Mouse (Mus musculus) stomach, embryonic 16.5 days (tissue): ENCODE results near the gene Gpr84. TPM values are rescaled to one million over a fixed set of nuclear protein-coding genes. Genes with fewer than 3 reads are reported as not detected.

Experiments
- ATAC-seq: fragments of 200-750 bp; cut with Nextera tagmentation; 2 replicates; pipeline ENCODE4 v1.8.0; 2017; ENCODE audit warnings: moderate number of reproducible peaks, moderate TSS enrichment; ENCODE audit not compliant: insufficient read depth, low FRiP score
- H3K27ac ChIP-seq: fragments of 300-500 bp; sonication (generic); 2 replicates; pipeline ENCODE4 v1.5.1; 2014; ENCODE audit warnings: low read length
- H3K27me3 ChIP-seq: fragments of 300-500 bp; sonication (generic); 2 replicates; pipeline ENCODE4 v1.6.1; 2014; ENCODE audit warnings: low read length, control low read depth, mixed read lengths; ENCODE audit not compliant: control insufficient read depth, insufficient read depth
- H3K36me3 ChIP-seq: fragments of 300-500 bp; sonication (generic); 2 replicates; pipeline ENCODE4 v1.6.1; 2014; ENCODE audit warnings: low read length; ENCODE audit not compliant: control insufficient read depth, insufficient read depth
- H3K4me1 ChIP-seq: fragments of 300-500 bp; sonication (generic); 2 replicates; pipeline ENCODE4 v1.6.1; 2014; ENCODE audit warnings: low read length, control low read depth, mixed read lengths; ENCODE audit not compliant: control insufficient read depth, insufficient read depth
- H3K4me2 ChIP-seq: fragments of 300-500 bp; sonication (generic); 2 replicates; pipeline ENCODE4 v1.6.1; 2014; ENCODE audit warnings: low read depth, low read length, mixed read lengths
- H3K4me3 ChIP-seq: fragments of 300-500 bp; sonication (generic); replicated peaks from 2 replicates; pipeline ENCODE4 v1.5.1; 2014; ENCODE audit warnings: mild to moderate bottlenecking, low read length
- H3K9ac ChIP-seq: fragments of 300-500 bp; sonication (generic); 2 replicates; pipeline ENCODE4 v1.6.1; 2014; ENCODE audit warnings: low read length
- H3K9me3 ChIP-seq: fragments of 300-500 bp; sonication (generic); replicated peaks from 2 replicates; pipeline ENCODE4 v1.6.1; 2016; ENCODE audit warnings: low read length, control low read depth; ENCODE audit not compliant: control insufficient read depth
- WGBS: fragments of 180-500 bp; shearing (Covaris S2); extraction: QIAGEN DNeasy Blood & Tissue Kit; methylation state at CpG from one replicate; pipeline ENCODE4 v1.1.7; 2014; 5-methylcytosine and 5-hydroxymethylcytosine counted together
- polyA plus RNA-seq: library from polyadenylated mRNA; unstranded; fragments of >200 nt; fragmentation: Nextera tagmentation; extraction: Ambion mirVana; gene quantifications from 2 replicates; pipeline ENCODE4 v1.2.1, GENCODE M21; 2015

Gene Gpr84
- polyA plus RNA-seq, 1 experiment from 2014 or later = 0.15 TPM

GRCm38 (mm10) chr15:103353511-103354256, 43.3 kb upstream of the Gpr84 start:
- no peak overlapping the region for H3K27ac ChIP-seq
- H3K4me2 ChIP-seq = no peak overlapping the region
- 89% methylated on average over 11 of the region's 11 CpGs for WGBS
- no peaks in the 10 kb centered on the region for H3K27me3 ChIP-seq
- H3K9ac ChIP-seq = no peak overlapping the region
- no peaks in the 10 kb centered on the region for H3K9me3 ChIP-seq
- no peak overlapping the region for H3K4me3 ChIP-seq
- ATAC-seq = no peak
- H3K36me3 ChIP-seq = peaks cover 8% of the 10 kb centered on the region
- H3K4me1 ChIP-seq = no peaks in the 10 kb centered on the region

DNA sequence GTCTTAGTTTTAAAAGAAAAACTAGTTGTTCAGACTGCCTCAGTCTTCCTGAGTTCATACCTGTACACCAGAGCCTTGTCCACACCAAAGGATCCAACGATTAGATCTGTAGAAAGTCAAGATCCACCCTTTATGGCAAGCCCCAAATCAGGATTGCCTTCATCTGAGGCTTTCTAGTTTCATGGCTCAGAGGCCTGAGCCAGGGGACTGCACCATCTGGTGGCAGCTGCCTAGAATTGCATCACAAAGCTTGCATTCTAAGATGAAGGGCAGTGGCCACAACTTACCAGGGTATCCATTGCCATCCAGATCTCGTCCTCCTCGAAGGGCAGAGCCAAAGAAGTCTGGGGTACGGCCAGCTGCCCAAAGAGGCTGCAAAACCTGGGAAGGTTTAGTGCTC, 42.4 kb upstream of the Gpr84 start:
- Histone ChIP-seq H3K4me3 (no peak overlapping the region), H3K4me1 (no peaks in the 10 kb centered on the region), H3K36me3 (peaks cover 9% of the 10 kb centered on the region), H3K9ac (no peak overlapping the region), H3K9me3 (no peaks in the 10 kb centered on the region), H3K4me2 (no peak overlapping the region), H3K27ac (no peak overlapping the region), H3K27me3 (no peaks in the 10 kb centered on the region)
- 37% methylated on average over 4 of the region's 4 CpGs for WGBS
- no peak for ATAC-seq

DNA sequence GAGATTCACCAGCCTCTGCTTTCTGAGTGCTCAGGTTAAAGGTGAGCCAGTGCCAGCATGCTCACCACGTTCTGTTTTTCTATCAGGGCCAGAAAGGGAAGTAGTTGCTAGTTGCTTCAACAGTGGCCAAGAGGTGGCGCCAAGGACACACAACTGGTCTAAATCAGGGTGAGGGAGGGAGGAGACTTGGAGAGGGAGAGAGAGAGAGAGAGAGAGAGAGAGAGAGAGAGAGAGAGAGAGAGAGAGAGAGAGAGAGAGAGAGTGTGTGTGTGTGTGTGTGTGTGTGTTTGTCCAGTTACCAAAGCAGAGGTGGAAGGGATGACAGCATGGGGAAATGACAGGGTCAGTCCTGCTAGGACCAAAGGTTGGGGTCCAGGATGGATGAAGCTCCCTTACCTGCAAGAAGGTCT, 36.9 kb upstream of the Gpr84 start:
- Histone ChIP-seq H3K27ac (no peak overlapping the region), H3K4me1 (no peaks in the 10 kb centered on the region), H3K9ac (no peak overlapping the region), H3K4me2 (no peak overlapping the region), H3K9me3 (no peaks in the 10 kb centered on the region), H3K27me3 (no peaks in the 10 kb centered on the region), H3K36me3 (peaks cover 12% of the 10 kb centered on the region), H3K4me3 (no peak overlapping the region)
- 8% methylated on average over 2 of the region's 2 CpGs for WGBS
- ATAC-seq = no peak

DNA sequence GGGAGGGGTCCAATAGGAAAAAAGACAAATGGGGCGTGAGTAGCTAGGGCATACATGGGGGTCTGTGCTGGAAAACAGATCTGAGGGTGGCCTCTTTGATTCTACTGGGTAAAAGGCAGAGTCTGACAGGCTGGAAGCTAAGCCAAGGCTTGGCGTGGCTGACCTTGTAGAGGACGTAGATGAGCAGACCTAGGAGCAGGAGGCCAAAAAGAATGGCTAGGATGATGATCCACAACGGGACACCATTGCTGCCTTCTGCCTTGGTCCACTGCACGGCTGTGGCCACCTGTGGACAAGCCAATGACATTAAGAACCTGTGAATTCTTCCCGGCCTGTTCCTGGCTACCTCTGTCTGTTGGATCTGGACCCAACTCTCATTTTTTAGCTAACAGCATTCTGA, 35.4 kb upstream of the Gpr84 start:
- Histone ChIP-seq H3K4me3 (no peak overlapping the region), H3K27me3 (no peaks in the 10 kb centered on the region), H3K36me3 (peaks cover 12% of the 10 kb centered on the region), H3K4me1 (no peaks in the 10 kb centered on the region), H3K27ac (no peak overlapping the region), H3K4me2 (no peak overlapping the region), H3K9ac (no peak overlapping the region), H3K9me3 (no peaks in the 10 kb centered on the region)
- no peak for ATAC-seq
- 91% methylated on average over 6 of the region's 6 CpGs for WGBS

DNA sequence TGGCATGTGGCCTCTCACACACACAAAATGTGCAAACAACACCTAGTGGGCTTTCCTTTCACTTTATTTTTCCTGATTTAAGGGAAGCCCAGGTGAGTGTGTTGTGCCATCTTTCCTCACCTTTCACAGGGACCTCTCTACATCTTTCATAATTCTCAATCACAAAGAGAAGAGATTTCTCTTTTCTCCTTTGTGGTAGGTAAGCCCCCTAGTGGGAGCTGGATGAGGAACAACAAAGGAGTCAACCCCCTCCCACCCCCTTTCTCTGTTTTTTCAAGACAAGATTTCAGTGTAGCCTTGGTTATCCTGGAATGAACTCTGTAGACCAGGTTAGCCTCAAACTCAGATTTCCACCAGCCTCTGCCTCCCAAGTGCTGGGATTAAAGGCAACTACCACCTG, 33.1 kb upstream of the Gpr84 start:
- no peak overlapping the region for H3K27ac ChIP-seq
- no peaks in the 10 kb centered on the region for H3K4me1 ChIP-seq
- no peaks in the 10 kb centered on the region for H3K9me3 ChIP-seq
- H3K4me2 ChIP-seq = no peak overlapping the region
- H3K27me3 ChIP-seq = peaks cover 7% of the 10 kb centered on the region; the same call in 1 of the 2 replicates
- H3K9ac ChIP-seq = no peak overlapping the region
- H3K4me3 ChIP-seq = no peak overlapping the region
- ATAC-seq = no peak
- peaks cover 3% of the 10 kb centered on the region; the same call in 1 of the 2 replicates for H3K36me3 ChIP-seq

DNA sequence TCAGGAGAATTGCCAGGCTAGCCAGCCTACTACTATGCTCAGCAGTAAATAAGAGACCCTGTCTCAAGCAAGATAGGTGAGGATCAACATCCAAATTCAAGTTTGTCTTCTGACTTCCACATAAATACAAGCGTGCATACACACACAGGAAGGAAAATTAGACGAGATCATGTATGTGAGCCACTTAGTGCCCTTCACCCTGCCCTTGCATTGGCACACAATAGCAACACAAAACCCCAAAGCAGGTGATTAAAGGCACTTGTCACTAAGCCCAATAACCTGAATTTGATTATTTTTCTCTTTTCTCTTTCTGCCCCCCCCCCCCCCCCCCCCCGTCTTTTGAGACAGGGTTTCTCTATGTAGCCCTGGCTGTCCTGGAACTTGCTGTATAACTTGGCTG, 32.6 kb upstream of the Gpr84 start:
- Histone ChIP-seq H3K27ac (no peak overlapping the region), H3K9ac (no peak overlapping the region), H3K4me2 (no peak overlapping the region), H3K9me3 (no peaks in the 10 kb centered on the region), H3K4me3 (no peak overlapping the region), H3K36me3 (peaks cover 3% of the 10 kb centered on the region; the same call in 1 of the 2 replicates), H3K27me3 (peaks cover 7% of the 10 kb centered on the region; the same call in 1 of the 2 replicates), H3K4me1 (no peaks in the 10 kb centered on the region)
- WGBS = 51% methylated on average over 3 of the region's 3 CpGs
- no peak for ATAC-seq

- Histone ChIP-seq H3K9ac (no peak overlapping the region), H3K27ac (no peak overlapping the region), H3K27me3 (peaks cover 7% of the 10 kb centered on the region; the same call in 1 of the 2 replicates), H3K4me1 (no peaks in the 10 kb centered on the region), H3K4me2 (no peak overlapping the region), H3K4me3 (no peak overlapping the region), H3K9me3 (no peaks in the 10 kb centered on the region), H3K36me3 (peaks cover 3% of the 10 kb centered on the region; the same call in 1 of the 2 replicates)
- ATAC-seq = no peak
- 24% methylated on average over 4 of the region's 4 CpGs for WGBS
Measured at GRCm38 (mm10) chr15:103342415-103342814, 32.0 kb upstream of the Gpr84 start.

GRCm38 (mm10) chr15:103341547-103341946, 31.1 kb upstream of the Gpr84 start:
- no peaks in the 10 kb centered on the region for H3K4me1 ChIP-seq
- no peaks in the 10 kb centered on the region for H3K9me3 ChIP-seq
- WGBS = 54% methylated on average over 8 of the region's 8 CpGs
- no peak overlapping the region for H3K9ac ChIP-seq
- peaks cover 7% of the 10 kb centered on the region; the same call in 1 of the 2 replicates for H3K27me3 ChIP-seq
- no peak overlapping the region for H3K4me2 ChIP-seq
- H3K4me3 ChIP-seq = no peak overlapping the region
- peaks cover 3% of the 10 kb centered on the region; the same call in 1 of the 2 replicates for H3K36me3 ChIP-seq
- no peak for ATAC-seq
- no peak overlapping the region for H3K27ac ChIP-seq

DNA sequence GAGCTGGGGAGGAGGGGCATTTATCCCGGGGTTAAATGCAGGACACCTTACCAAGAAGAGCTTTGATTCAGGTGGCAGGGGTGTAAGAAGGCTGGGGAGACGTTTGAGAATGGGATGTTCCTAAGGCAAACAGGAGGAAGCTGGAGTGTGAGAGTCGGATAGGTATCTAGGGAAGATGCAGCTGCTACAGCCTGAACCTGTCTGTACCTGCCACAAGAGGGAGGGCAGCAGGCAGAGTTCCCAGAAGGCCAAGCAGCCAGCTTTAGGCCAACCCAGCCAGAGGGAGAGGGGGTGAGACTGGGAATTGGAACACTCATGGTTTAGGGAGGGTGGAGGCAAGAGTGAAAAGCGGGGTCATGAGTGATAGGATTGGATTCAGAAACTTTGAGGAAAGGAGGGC, 30.4 kb upstream of the Gpr84 start:
- Histone ChIP-seq H3K27ac (no peak overlapping the region), H3K27me3 (peaks cover 7% of the 10 kb centered on the region; the same call in 1 of the 2 replicates), H3K4me1 (peaks cover 1% of the 10 kb centered on the region; the same call in 1 of the 2 replicates), H3K4me2 (peak overlapping the region; percentile 94), H3K36me3 (peaks cover 3% of the 10 kb centered on the region; the same call in 1 of the 2 replicates), H3K4me3 (no peak overlapping the region), H3K9ac (no peak overlapping the region), H3K9me3 (no peaks in the 10 kb centered on the region)
- ATAC-seq = no peak
- WGBS = 27% methylated on average over 4 of the region's 4 CpGs
